Mouse (Mus musculus) midbrain, embryonic 12.5 days (tissue): ENCODE results near the gene Polr2a. TPM values are rescaled to one million over a fixed set of nuclear protein-coding genes. Genes with fewer than 3 reads are reported as not detected.
A peak's percentile ranks its signal among the peaks of the same experiment; 100 is the strongest.

Source experiments
- ATAC-seq: fragments of 200-750 bp; cut with Nextera tagmentation; 2 replicates; pipeline ENCODE4 v1.8.0; 2017; ENCODE audit warnings: low read depth, moderate TSS enrichment, moderate library complexity; ENCODE audit not compliant: low FRiP score
- H3K27ac ChIP-seq: fragments of 300-500 bp; sonication (generic); replicated peaks from 2 replicates; pipeline ENCODE4 v1.5.1; 2016; ENCODE audit warnings: mild to moderate bottlenecking
- H3K27me3 ChIP-seq: fragments of 300-500 bp; sonication (generic); 2 replicates; pipeline ENCODE4 v1.6.1; 2016; ENCODE audit warnings: mild to moderate bottlenecking
- H3K36me3 ChIP-seq: fragments of 300-500 bp; sonication (generic); 2 replicates; pipeline ENCODE4 v1.6.1; 2016
- H3K4me1 ChIP-seq: fragments of 300-500 bp; sonication (generic); 2 replicates; pipeline ENCODE4 v1.6.1; 2016
- H3K4me2 ChIP-seq: fragments of 300-500 bp; sonication (generic); replicated peaks from 2 replicates; pipeline ENCODE4 v1.6.1; 2016; ENCODE audit warnings: mild to moderate bottlenecking, moderate library complexity
- H3K4me3 ChIP-seq: fragments of 300-500 bp; sonication (generic); 2 replicates; pipeline ENCODE4 v1.5.1; 2016; ENCODE audit warnings: mild to moderate bottlenecking
- H3K9ac ChIP-seq: fragments of 300-500 bp; sonication (generic); replicated peaks from 2 replicates; pipeline ENCODE4 v1.6.1; 2016; ENCODE audit warnings: mild to moderate bottlenecking, moderate library complexity
- H3K9me3 ChIP-seq: fragments of 300-500 bp; sonication (generic); 2 replicates; pipeline ENCODE4 v1.6.1; 2016; ENCODE audit warnings: mild to moderate bottlenecking
- WGBS: fragments of 180-500 bp; shearing (Covaris S2); methylation state at CpG from one replicate; pipeline ENCODE4 v1.1.7; 2016; 5-methylcytosine and 5-hydroxymethylcytosine counted together
- polyA plus RNA-seq: library from polyadenylated mRNA; unstranded; fragments of >200 nt; fragmentation: Nextera tagmentation; extraction: Ambion mirVana; gene quantifications from 2 replicates; pipeline ENCODE4 v1.2.1, GENCODE M21; 2016

Polr2a gene
- polyA plus RNA-seq, 1 experiment from 2014 or later, result 32.0 TPM

DNA sequence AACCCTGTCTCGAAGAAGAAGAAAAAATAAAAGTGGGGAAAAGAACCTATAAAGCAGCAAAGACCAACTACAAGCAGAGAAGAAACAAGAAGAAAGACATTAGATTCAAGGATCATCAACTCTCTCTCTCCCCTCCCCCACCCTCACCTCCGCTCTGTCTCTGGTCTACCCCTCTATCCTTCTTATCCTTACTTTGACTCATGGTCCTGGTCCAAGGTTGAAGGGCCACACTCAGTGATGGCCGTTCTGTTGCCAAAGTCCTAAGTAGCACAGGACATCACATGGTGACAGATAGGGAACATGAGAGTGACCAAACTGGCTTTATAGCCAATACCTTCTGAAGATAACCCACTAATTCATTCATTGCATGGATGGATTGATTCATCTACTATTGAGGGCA is 61.0 kb downstream of the Polr2a start:
- Histone ChIP-seq H3K9ac (no peak overlapping the region), H3K4me3 (no peak overlapping the region), H3K4me2 (no peak overlapping the region), H3K27me3 (peaks cover 9% of the 10 kb centered on the region), H3K36me3 (no peaks in the 10 kb centered on the region), H3K27ac (no peak overlapping the region), H3K9me3 (no peaks in the 10 kb centered on the region), H3K4me1 (peaks cover 10% of the 10 kb centered on the region)
- ATAC-seq, result no peak
- WGBS, result 86% methylated on average over 3 of the region's 3 CpGs

DNA sequence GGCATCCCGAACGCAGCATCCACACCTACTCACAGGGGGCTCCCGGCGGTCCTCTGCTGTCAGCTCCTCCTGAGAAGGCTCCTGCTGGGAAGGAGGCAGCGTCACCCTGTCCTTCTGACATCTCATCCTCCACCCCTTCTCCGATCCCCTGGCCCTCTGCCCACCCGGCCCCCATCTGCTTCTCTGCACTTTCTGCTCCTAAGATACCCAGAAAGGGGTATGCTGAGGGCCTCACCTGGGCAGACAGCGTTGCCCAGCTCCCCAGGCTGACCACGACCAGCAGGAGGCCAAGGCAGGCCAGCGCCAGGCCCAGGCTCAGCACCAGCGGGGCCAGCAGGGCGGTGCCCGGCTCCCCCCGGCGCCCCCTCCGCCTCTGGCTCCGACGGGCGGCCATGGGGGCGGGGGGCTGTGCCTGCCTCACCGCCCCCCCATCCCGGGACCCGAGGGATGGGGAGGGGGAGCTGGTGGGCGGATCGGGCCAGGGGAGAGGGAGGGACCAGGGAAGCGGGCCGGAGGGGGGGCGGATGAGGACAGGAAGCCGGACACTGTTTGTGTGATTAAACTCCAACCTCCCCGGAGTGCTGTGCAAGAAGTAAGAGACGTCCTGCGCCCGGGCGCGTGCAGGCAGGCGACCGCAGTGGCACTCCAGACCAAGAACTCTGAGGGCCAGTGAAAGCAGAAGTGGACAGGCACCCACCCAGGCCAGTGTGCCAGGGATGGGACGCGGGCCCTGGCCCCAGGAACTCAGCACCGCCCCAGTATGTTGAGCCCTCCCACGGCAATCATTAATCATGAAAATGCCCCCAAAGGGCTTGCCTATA is 62.9 kb downstream of the Polr2a start, which contains the start of the genes Tnfsf12 and Tnfsfm13:
Tnfsf12 (minus strand) TSS at position 489 of the 821 bp plus-strand sequence.
Tnfsfm13 (minus strand) TSS at position 738 of the 821 bp plus-strand sequence.
- Histone ChIP-seq H3K4me2 (peak within 1 kb of the TSS; percentile 93), H3K9me3 (no peaks in the 10 kb centered on the region), H3K27ac (peak within 1 kb of the TSS; percentile 39; the same call in 1 of the 2 replicates), H3K36me3 (no peaks in the 10 kb centered on the region), H3K4me1 (peaks cover 10% of the 10 kb centered on the region), H3K4me3 (peak within 1 kb of the TSS; percentile 53), H3K27me3 (peaks cover 14% of the 10 kb centered on the region), H3K9ac (peak within 1 kb of the TSS; percentile 90)
- no peak for ATAC-seq
- 1% methylated on average over 33 of the region's 41 CpGs for WGBS

DNA sequence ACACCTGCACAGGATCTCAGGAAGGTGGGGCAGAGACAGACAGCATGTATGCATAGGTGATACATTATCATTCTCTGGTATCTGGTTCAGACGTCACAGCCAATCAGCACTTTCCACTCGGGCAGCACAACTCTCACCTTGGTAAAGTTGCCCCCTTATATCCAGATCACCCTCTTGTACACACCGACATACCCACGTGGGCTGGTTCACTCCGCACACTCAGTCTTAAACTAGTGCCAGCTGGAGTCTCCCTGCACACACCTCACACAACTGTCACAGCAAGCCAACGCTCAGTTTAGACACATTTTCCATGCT is 63.4 kb downstream of the Polr2a start:
- peak overlapping the region; percentile 93 for H3K4me2 ChIP-seq
- ATAC-seq, result no peak
- peak overlapping the region; percentile 90; the same call in 1 of the 2 replicates for H3K9ac ChIP-seq
- WGBS, result 33% methylated on average over 6 of the region's 6 CpGs
- no peaks in the 10 kb centered on the region for H3K9me3 ChIP-seq
- H3K4me1 ChIP-seq, result peaks cover 10% of the 10 kb centered on the region
- H3K27me3 ChIP-seq, result peaks cover 14% of the 10 kb centered on the region
- H3K27ac ChIP-seq, result no peak overlapping the region
- H3K4me3 ChIP-seq, result peak overlapping the region; percentile 53
- H3K36me3 ChIP-seq, result no peaks in the 10 kb centered on the region

DNA sequence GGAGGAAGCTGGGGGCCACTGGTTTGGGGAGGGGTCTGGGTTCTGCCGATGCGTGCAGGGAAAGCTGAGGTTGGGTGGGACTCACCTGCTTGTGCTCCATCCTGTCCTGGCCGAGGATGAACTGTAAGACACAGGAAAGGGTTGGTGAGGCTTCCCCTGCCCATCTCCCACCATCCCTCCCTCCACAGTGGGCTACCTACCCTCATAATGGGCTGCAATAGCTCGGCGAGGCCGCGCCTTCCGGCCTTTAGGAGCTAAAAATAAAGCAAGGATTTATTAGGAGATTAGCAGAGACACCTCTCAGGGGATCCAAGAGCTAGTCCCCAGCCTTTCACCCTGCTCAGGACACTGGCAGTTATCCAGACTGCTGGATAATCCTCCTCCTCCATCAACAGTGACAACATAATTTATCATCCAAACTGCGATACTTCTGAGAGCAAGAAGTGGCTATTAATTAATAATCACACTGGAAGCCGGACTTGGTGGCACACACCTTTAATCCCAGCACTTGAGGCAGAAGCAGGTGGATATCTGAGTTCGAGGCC is 64.9 kb downstream of the Polr2a start:
- no peak overlapping the region for H3K27ac ChIP-seq
- peaks cover 14% of the 10 kb centered on the region for H3K27me3 ChIP-seq
- WGBS, result 58% methylated on average over 11 of the region's 11 CpGs
- H3K4me3 ChIP-seq, result no peak overlapping the region
- H3K4me2 ChIP-seq, result no peak overlapping the region
- no peak overlapping the region for H3K9ac ChIP-seq
- H3K36me3 ChIP-seq, result no peaks in the 10 kb centered on the region
- no peak for ATAC-seq
- H3K9me3 ChIP-seq, result no peaks in the 10 kb centered on the region
- peaks cover 10% of the 10 kb centered on the region for H3K4me1 ChIP-seq

DNA sequence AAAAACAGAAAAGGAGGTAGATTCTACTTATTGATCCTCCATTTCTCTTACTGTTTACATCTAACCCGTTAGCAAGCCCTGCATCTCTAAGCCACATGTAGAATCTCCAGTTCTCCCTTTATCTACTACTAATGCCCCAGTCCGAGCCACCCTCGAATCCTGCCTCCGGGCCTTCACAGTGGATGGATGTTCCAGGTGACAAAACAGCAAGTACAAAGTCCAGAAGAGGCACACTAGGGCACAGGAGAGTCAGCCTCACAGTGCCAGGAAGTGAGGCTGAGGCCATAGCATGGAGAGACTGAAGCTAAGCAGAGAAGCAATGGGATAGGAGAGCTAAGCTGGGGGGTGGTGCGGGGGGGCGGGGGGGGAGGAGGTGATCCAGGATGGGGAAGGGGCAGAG is 65.6 kb downstream of the Polr2a start:
- Histone ChIP-seq H3K27ac (no peak overlapping the region), H3K9ac (no peak overlapping the region), H3K36me3 (no peaks in the 10 kb centered on the region), H3K9me3 (no peaks in the 10 kb centered on the region), H3K4me1 (peaks cover 10% of the 10 kb centered on the region), H3K4me2 (no peak overlapping the region), H3K27me3 (peaks cover 14% of the 10 kb centered on the region), H3K4me3 (no peak overlapping the region)
- WGBS, result 89% methylated on average over 6 of the region's 6 CpGs
- ATAC-seq, result no peak

DNA sequence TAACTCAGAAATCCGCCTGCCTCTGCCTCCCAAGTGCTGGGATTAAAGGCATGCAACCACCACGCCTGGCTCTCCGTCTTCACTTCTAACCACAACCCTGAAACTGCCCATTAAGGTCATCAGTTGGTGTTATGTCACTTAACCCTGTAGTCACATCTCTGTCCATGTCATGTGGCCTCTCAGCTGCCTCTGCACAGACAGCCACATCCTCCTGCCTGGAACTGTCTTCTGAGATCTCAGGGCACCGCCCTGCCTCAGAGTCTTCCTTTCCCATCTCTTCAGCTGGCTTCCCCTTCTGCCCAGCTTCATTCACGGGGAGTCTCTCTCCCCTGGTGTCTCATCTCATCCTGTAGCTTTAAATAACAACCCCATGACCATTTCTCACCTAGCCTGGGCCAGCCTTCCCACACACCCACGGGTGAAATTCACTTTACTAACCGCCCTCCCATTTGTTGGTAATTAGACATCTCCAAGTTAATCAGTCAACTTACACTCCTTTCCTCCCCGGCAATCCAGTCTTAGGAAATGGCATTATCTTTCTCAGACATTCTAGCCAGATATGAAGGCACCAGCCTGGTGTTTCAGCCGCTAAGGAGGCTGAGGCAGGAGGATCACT is 66.1 kb downstream of the Polr2a start:
- Histone ChIP-seq H3K4me1 (peaks cover 10% of the 10 kb centered on the region), H3K27me3 (peaks cover 15% of the 10 kb centered on the region), H3K36me3 (no peaks in the 10 kb centered on the region), H3K4me2 (no peak overlapping the region), H3K4me3 (no peak overlapping the region), H3K27ac (no peak overlapping the region), H3K9ac (no peak overlapping the region), H3K9me3 (no peaks in the 10 kb centered on the region)
- 84% methylated on average over 9 of the region's 9 CpGs for WGBS
- no peak for ATAC-seq

DNA sequence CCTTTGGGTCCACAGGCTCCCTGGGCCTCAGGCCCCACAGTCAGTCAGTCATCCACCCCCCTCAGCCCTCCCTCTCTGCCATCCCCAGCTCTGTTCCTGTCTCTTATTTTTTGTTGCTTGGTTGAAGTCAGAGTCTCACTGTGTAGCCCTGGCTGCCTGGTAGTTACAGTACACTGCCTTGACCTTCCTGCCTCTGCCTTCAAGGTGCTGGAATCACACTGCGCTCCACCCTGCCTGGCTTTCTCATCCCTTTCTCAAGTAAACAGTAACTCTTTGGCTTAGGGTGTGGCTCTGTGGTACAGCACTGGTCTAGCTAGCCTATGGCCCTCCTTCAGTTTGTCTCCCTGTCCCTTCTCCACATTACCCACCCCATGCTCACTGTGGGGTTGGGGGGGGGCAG is 68.5 kb downstream of the Polr2a start:
- no peak overlapping the region for H3K4me2 ChIP-seq
- H3K9ac ChIP-seq, result no peak overlapping the region
- 88% methylated on average over 1 of the region's 1 CpGs for WGBS

DNA sequence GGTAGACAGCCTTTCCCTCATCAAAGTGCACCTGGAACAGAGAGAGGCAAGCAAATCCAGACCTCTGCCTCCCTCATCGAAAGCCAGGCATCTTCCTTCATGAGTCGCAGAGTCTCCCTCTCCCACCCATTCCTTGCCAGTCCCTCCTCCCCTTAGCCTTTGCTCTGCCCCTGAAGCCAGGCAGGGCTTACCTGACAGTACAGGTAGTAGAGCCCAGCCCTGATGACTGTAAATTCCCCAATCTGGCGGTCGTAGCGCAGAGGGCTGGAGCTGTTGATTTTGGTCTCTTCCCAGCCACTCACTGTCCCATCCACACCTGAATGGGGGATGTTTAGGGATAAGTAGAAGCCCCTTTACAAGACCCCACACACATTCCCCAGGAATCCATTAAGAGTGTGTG is 71.4 kb downstream of the Polr2a start:
- H3K9ac ChIP-seq, result 0 out of 2 replicates have a peak overlapping the region, but pooled peaks have one; percentile 25
- peaks cover 13% of the 10 kb centered on the region for H3K4me1 ChIP-seq
- H3K27ac ChIP-seq, result no peak overlapping the region
- no peak overlapping the region for H3K4me2 ChIP-seq
- no peaks in the 10 kb centered on the region for H3K9me3 ChIP-seq
- H3K4me3 ChIP-seq, result no peak overlapping the region
- no peak for ATAC-seq
- no peaks in the 10 kb centered on the region for H3K36me3 ChIP-seq
- 66% methylated on average over 5 of the region's 5 CpGs for WGBS
- peaks cover 24% of the 10 kb centered on the region; the same call in 1 of the 2 replicates for H3K27me3 ChIP-seq

More for the DNA sequence above, 68.5 kb downstream of the Polr2a start:
- Histone ChIP-seq H3K36me3 (no peaks in the 10 kb centered on the region), H3K4me1 (0 out of 2 replicates have a peak, but pooled peaks cover 2% of the 10 kb centered on the region), H3K27me3 (0 out of 2 replicates have a peak, but pooled peaks cover 17% of the 10 kb centered on the region), H3K9me3 (no peaks in the 10 kb centered on the region), H3K27ac (no peak overlapping the region), H3K4me3 (no peak overlapping the region)
- no peak for ATAC-seq

DNA sequence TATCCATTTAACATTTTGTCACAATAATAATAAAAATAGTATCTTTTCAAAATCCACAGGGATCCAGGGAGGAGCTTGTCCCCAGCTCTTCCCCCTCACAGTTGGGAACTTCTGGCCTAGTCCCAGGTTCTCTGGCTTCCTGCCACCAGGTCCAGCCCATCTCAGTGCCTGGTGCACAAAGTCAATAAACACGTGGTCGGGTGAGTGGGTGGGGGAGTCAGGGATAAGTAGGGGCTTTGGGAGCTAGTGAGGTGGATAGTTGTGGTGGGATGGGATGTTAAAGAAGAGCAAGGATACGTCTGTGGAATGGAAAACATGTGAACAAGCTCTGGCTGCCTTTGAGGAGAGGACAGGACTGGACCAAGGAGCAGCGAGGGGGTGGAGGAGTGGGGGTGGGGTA is 72.1 kb downstream of the Polr2a start:
- ATAC-seq, result no peak
- peaks cover 13% of the 10 kb centered on the region for H3K4me1 ChIP-seq
- H3K36me3 ChIP-seq, result no peaks in the 10 kb centered on the region
- H3K9me3 ChIP-seq, result no peaks in the 10 kb centered on the region
- H3K27me3 ChIP-seq, result peaks cover 22% of the 10 kb centered on the region; the same call in 1 of the 2 replicates
- H3K4me3 ChIP-seq, result no peak overlapping the region
- 19% methylated on average over 4 of the region's 4 CpGs for WGBS
- H3K4me2 ChIP-seq, result no peak overlapping the region
- no peak overlapping the region for H3K27ac ChIP-seq
- 0 out of 2 replicates have a peak overlapping the region, but pooled peaks have one; percentile 25 for H3K9ac ChIP-seq

DNA sequence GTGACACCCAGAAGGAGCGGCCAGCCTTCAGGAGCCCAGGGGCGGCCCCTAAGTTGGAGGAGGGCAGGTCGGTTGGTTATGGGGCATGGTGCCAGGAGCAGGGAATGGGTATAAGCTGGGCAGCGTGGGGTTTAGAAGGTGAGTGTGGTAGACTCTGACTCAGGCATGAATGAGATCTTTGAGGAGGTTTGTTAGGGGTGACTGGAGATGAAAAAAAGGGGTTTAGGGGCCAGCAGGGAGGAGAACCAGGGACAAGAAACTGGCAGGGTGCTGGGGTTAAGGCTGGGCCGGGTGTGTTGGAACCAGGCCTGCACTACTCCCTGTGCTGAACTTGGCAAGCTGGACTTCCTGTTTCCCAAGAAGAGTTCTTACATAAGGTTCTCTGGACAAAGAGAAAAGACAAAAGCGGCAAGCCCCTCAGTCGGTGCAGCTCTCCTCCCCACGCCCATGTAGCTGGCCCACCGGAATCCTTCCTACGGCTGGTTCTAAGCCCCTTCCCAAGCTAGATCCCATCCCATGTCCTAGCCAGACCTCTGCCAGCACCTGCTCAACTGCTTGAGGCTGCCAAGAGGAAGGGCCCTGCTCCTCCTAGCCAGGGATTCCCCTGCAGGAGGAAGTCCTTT is 72.8 kb downstream of the Polr2a start, which contains the start of gene Tnfsf13:
Tnfsf13 (minus strand) TSS at position 259 of the 623 bp plus-strand sequence.
- H3K4me2 ChIP-seq, result no peak within 1 kb of the TSS
- peaks cover 19% of the 10 kb centered on the region; the same call in 1 of the 2 replicates for H3K27me3 ChIP-seq
- no peaks in the 10 kb centered on the region for H3K9me3 ChIP-seq
- peaks cover 19% of the 10 kb centered on the region for H3K4me1 ChIP-seq
- H3K36me3 ChIP-seq, result no peaks in the 10 kb centered on the region
- ATAC-seq, result no peak
- 58% methylated on average over 10 of the region's 10 CpGs for WGBS
- no peak within 1 kb of the TSS for H3K4me3 ChIP-seq
- no peak within 1 kb of the TSS for H3K27ac ChIP-seq
- peak within 1 kb of the TSS; percentile 25; the same call in 1 of the 2 replicates for H3K9ac ChIP-seq

DNA sequence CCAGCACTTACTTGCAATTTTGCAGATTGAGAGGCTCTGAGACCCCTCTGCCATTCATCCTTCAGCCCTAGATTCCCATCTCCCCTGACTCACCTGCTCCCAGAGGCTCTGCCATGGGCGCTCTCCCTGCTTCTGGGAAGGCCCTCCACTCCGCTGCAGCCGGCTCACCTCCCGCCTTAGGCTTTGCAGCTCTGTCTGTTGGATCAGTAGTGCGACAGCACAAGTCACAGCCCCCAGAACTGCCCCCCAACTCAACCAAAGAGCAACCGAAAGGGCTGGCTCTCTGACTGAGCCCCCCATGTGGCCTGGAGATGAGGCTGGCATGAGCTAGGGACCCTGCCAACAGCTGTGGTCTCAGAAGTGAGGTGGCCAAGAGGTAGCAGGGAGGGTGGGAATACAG is 73.5 kb downstream of the Polr2a start:
- Histone ChIP-seq H3K9me3 (no peaks in the 10 kb centered on the region), H3K27me3 (peaks cover 19% of the 10 kb centered on the region; the same call in 1 of the 2 replicates), H3K4me1 (peaks cover 26% of the 10 kb centered on the region), H3K4me3 (no peak overlapping the region), H3K27ac (no peak overlapping the region), H3K36me3 (peaks cover 4% of the 10 kb centered on the region), H3K9ac (no peak overlapping the region), H3K4me2 (no peak overlapping the region)
- ATAC-seq, result no peak
- 74% methylated on average over 6 of the region's 6 CpGs for WGBS
